Mouse (Mus musculus): ENCODE results near the gene Tram2.
A peak's percentile ranks its signal among the peaks of the same experiment; 100 is the strongest.

The Tram2 gene

GRCm38 (mm10) chr1:21068491-21068890 lies 10.5 kb downstream of the Tram2 start:
- no peak for ATAC-seq (ENCODE audit: low TSS enrichment)

GRCm38 (mm10) chr1:21067536-21068221 lies 11.3 kb downstream of the Tram2 start:
- 0 out of 2 replicates have a peak, but pooled peaks have one; percentile 47 for ATAC-seq (ENCODE audit: low TSS enrichment)

GRCm38 (mm10) chr1:21064153-21064552 lies 14.9 kb downstream of the Tram2 start:
- ATAC-seq (ENCODE audit: low TSS enrichment), result no peak

GRCm38 (mm10) chr1:21059385-21060109 lies 19.5 kb downstream of the Tram2 start:
- no peak for ATAC-seq (ENCODE audit: low TSS enrichment)

- peak; percentile 25 for ATAC-seq (ENCODE audit: low TSS enrichment)
These were observed 26.0 kb downstream of the Tram2 start for GRCm38 (mm10) chr1:21053009-21053408.

GRCm38 (mm10) chr1:21052608-21053007 lies 26.4 kb downstream of the Tram2 start:
- ATAC-seq (ENCODE audit: low TSS enrichment), result peak; percentile 43; the same call in 1 of the 2 replicates

GRCm38 (mm10) chr1:21052132-21052545 lies 26.9 kb downstream of the Tram2 start:
- ATAC-seq (ENCODE audit: low TSS enrichment), result no peak

- no peak for ATAC-seq (ENCODE audit: low TSS enrichment)
These were observed 30.0 kb downstream of the Tram2 start for GRCm38 (mm10) chr1:21049005-21049404.

GRCm38 (mm10) chr1:21048402-21048801 lies 30.6 kb downstream of the Tram2 start:
- ATAC-seq (ENCODE audit: low TSS enrichment), result no peak

GRCm38 (mm10) chr1:21042461-21042860 lies 36.6 kb downstream of the Tram2 start:
- no peak for ATAC-seq (ENCODE audit: low TSS enrichment)

GRCm38 (mm10) chr1:21040610-21041326 lies 38.3 kb downstream of the Tram2 start:
- no peak for ATAC-seq (ENCODE audit: low TSS enrichment)

- no peak for ATAC-seq (ENCODE audit: low TSS enrichment)
These were observed 38.9 kb downstream of the Tram2 start for GRCm38 (mm10) chr1:21040173-21040572.

GRCm38 (mm10) chr1:21039564-21039963 lies 39.5 kb downstream of the Tram2 start:
- no peak for ATAC-seq (ENCODE audit: low TSS enrichment)

GRCm38 (mm10) chr1:21037881-21038601 lies 41.0 kb downstream of the Tram2 start:
- no peak for ATAC-seq (ENCODE audit: low TSS enrichment)

- no peak for ATAC-seq (ENCODE audit: low TSS enrichment)
These were observed 43.2 kb downstream of the Tram2 start for GRCm38 (mm10) chr1:21035878-21036277.

GRCm38 (mm10) chr1:21033792-21034119 lies 45.3 kb downstream of the Tram2 start:
- ATAC-seq (ENCODE audit: low TSS enrichment), result no peak

GRCm38 (mm10) chr1:21033065-21033791 lies 45.8 kb downstream of the Tram2 start:
- ATAC-seq (ENCODE audit: low TSS enrichment), result no peak

- no peak for ATAC-seq (ENCODE audit: low TSS enrichment)
These were observed 47.4 kb downstream of the Tram2 start for GRCm38 (mm10) chr1:21031650-21032049.

GRCm38 (mm10) chr1:21029000-21029399 lies 50.0 kb downstream of the Tram2 start:
- peak; percentile 90 for ATAC-seq (ENCODE audit: low TSS enrichment)

GRCm38 (mm10) chr1:21026534-21026933 lies 52.5 kb downstream of the Tram2 start:
- ATAC-seq (ENCODE audit: low TSS enrichment), result no peak

GRCm38 (mm10) chr1:21025203-21025602 lies 53.8 kb downstream of the Tram2 start:
- no peak for ATAC-seq (ENCODE audit: low TSS enrichment)

All from frontal cortex, adult (tissue).